Mouse (Mus musculus): ENCODE data around the gene Zscan5b. TPM values are rescaled to one million over a fixed set of nuclear protein-coding genes. Genes with fewer than 3 reads are reported as not detected.

Gene Zscan5b
- total RNA-seq, 2 experiments from 2014 or later: not detected

DNA sequence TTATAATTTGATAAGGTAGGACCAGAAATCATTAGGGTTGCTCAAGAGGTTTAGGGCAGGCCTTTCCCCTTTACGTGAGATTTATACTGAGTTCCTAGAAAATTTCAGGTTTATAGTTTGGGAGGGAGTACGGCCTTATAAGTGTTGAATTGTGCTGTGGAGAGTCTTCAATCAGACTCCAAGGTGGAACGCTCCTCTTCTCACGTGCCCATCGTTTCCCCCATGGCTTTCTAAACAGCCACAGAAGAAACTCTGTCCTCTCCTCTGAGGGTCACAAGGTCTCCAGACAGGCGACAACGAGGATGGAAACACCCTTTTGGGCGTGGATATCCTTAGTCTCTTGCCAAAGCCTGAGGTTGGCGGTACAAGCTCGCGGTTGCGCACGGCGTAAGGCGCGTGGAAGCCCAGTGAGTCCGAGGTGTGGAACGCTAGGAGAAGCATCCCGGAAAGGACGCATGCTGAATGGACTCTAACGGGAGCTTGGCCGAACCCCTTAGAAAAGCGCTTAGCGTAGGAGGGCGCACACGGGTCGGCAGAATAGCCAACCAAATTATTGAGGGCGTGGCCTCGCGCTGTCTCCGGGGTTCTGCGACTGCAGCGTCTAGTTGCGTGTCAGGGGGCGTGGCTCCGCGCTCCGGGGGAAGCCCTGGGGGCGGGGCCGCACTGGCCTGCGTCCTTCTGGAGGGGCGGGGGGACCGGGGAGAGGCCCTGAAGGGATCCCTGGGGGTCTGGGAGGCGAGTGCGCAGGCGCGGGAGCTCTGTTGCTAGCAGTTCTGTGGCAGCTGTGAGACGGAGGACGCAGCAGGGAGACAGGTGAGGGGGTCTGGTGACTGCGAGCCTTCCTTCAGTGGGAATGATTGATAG lies 64.0 kb downstream of the Zscan5b start, which contains the start of gene Zfp667:
Gene Zfp667, plus strand, starts transcription at position 738 of the 864 bp plus-strand sequence.
- intact Hi-C loops (cut with DNase I): loop anchor here (10.0 kb wide), 1 partner anchor 151 kb away; no protein-coding TSS in a partner anchor
- DNase-seq (ENCODE audit: extremely low spot score in 1 of 2, low spot score in 2 of 2): peak; percentile 97 to 100

DNA sequence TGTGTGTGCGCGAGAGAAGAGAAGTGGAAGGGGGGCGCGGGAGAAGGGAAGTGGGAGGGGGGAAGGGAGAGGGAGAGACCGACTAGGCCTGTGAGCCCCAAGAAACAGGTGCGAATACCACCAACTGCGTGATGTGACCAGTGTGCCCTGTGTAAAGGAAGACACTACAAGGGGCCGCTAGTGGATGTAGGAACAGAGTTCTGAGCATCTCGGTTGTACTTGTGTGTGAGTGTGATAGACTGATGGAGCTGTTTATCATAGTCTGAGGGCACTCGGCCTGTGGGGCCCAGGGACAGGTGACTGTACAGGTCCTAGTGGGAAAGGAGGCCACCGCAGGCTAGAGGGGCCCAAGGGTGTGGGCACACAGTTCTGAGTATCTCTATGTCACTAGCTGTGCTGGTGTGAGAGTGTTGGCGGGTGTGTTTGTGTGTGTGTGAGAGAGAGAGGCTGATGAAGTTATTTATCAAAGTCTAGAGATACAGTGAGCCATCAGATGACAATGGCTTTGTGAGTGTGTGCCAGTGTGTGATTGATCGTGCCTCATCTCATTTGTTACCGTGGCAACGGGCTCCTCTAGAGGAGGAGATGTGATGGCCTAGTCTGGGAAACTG lies 64.9 kb downstream of the Zscan5b start:
- peak; percentile 26 to 40 for DNase-seq (ENCODE audit: extremely low spot score in 1 of 2, low spot score in 2 of 2)
- intact Hi-C loops (cut with DNase I): loop anchor here (10.0 kb wide), 1 partner anchor 152 kb away; no protein-coding TSS in a partner anchor

Other genes with a start within 250 kb of the Zscan5b start
- not detected for gene Vmn1r65, start 211.3 kb upstream of the Zscan5b start, total RNA-seq (2021)
- gene Nlrp4c, start 177.1 kb upstream of the Zscan5b start, total RNA-seq (2021): not detected
- gene Zfp787, start 66.3 kb upstream of the Zscan5b start, total RNA-seq (2021): 10 to 100 TPM; 26.1 to 27.2 TPM
- gene Zfp444, start 50.1 kb upstream of the Zscan5b start, total RNA-seq (2021): 10 to 100 TPM; 54.8 to 64.3 TPM
- gene Galp, start 25.2 kb upstream of the Zscan5b start, total RNA-seq (2021): not detected
- not detected for gene Epp13, start 30.4 kb downstream of the Zscan5b start, total RNA-seq (2021)
- 10 to 100 TPM; 12.4 to 12.5 TPM for gene Zfp667, start 64.3 kb downstream of the Zscan5b start, total RNA-seq (2021)
- gene Zfp583, start 109.0 kb downstream of the Zscan5b start, total RNA-seq (2021): 10 to 100 TPM; 14.0 to 15.7 TPM
- gene Gm3854, start 121.5 kb downstream of the Zscan5b start, total RNA-seq (2021): 1 to 10 TPM; 8.1 to 8.6 TPM
- 1 to 10 TPM; 4.6 to 5.5 TPM for gene Zfp78, start 141.0 kb downstream of the Zscan5b start, total RNA-seq (2021)
- 10 to 100 TPM in 1 of 2 experiments, 1 to 10 TPM in 1; 8.9 to 10.2 TPM for gene Zfp28, start 161.0 kb downstream of the Zscan5b start, total RNA-seq (2021)
- 10 to 100 TPM; 14.7 to 15.7 TPM for gene Smim17, start 176.4 kb downstream of the Zscan5b start, total RNA-seq (2021)
- gene Gm20715, start 188.0 kb downstream of the Zscan5b start, total RNA-seq (2021): under 1 TPM; 0.28 to 0.34 TPM
- 1 to 10 TPM in 1 of 2 experiments, under 1 TPM in 1; 0.86 to 1.4 TPM for gene Olfr1344, start 216.4 kb downstream of the Zscan5b start, total RNA-seq (2021)
- gene Olfr1336, start 233.9 kb downstream of the Zscan5b start, total RNA-seq (2021): not detected
- not detected for gene Olfr1346, start 244.8 kb downstream of the Zscan5b start, total RNA-seq (2021)

Measured in left cerebral cortex, postnatal 10 days (tissue).